Mouse (Mus musculus): ENCODE measurements around the gene Cyp2b10.
A peak's percentile ranks its signal among the peaks of the same experiment; 100 is the strongest.
"Not testable (repeated sequence)": the region's sequence is repeated elsewhere in the genome, so short reads cannot be mapped to it uniquely, and the experiment has no call there.

The Cyp2b10 gene

GRCm38 (mm10) chr7:25897411-25897810 lies at the start of gene Cyp2b10:
Cyp2b10 (plus strand) TSS chr7:25897620.
- DNase-seq, result peak; percentile 52

- peak; percentile 94 for DNase-seq
Measured at GRCm38 (mm10) chr7:25847722-25848443, 49.5 kb upstream of the Cyp2b10 start.

- DNase-seq, result no peak
Measured at GRCm38 (mm10) chr7:25848444-25848812, 49.0 kb upstream of the Cyp2b10 start.

- peak; percentile 81 for DNase-seq
Measured at GRCm38 (mm10) chr7:25855082-25855481, 42.3 kb upstream of the Cyp2b10 start.

GRCm38 (mm10) chr7:25859962-25860870 lies 37.2 kb upstream of the Cyp2b10 start:
- no peak for DNase-seq

- no peak for DNase-seq
Measured at GRCm38 (mm10) chr7:25862365-25862764, 35.1 kb upstream of the Cyp2b10 start.

- DNase-seq, result no peak
Measured at GRCm38 (mm10) chr7:25863756-25864155, 33.7 kb upstream of the Cyp2b10 start.

- DNase-seq, result no peak
Measured at GRCm38 (mm10) chr7:25864861-25865260, 32.6 kb upstream of the Cyp2b10 start.

- no peak for DNase-seq
Measured at GRCm38 (mm10) chr7:25869789-25870188, 27.6 kb upstream of the Cyp2b10 start.

GRCm38 (mm10) chr7:25872624-25873023 lies 24.8 kb upstream of the Cyp2b10 start:
- DNase-seq, result no peak

- peak; percentile 35 for DNase-seq
Measured at GRCm38 (mm10) chr7:25878735-25879134, 18.7 kb upstream of the Cyp2b10 start.

- DNase-seq, result not testable (repeated sequence)
Measured at GRCm38 (mm10) chr7:25880721-25881120, 16.7 kb upstream of the Cyp2b10 start.

GRCm38 (mm10) chr7:25884272-25884671 lies 13.1 kb upstream of the Cyp2b10 start:
- DNase-seq, result no peak

- no peak for DNase-seq
Measured at GRCm38 (mm10) chr7:25887758-25888157, 9.7 kb upstream of the Cyp2b10 start.

- no peak for DNase-seq
Measured at GRCm38 (mm10) chr7:25893159-25893558, 4.3 kb upstream of the Cyp2b10 start.

GRCm38 (mm10) chr7:25895162-25895561 lies 2.3 kb upstream of the Cyp2b10 start:
- no peak for DNase-seq

GRCm38 (mm10) chr7:25898064-25898463 lies 644 bp downstream of the Cyp2b10 start:
- no peak for DNase-seq

- DNase-seq, result peak; percentile 61
Measured at GRCm38 (mm10) chr7:25902061-25902690, 4.8 kb downstream of the Cyp2b10 start.

GRCm38 (mm10) chr7:25903156-25903555 lies 5.7 kb downstream of the Cyp2b10 start:
- no peak for DNase-seq

GRCm38 (mm10) chr7:25904066-25904465 lies 6.6 kb downstream of the Cyp2b10 start:
- DNase-seq, result peak; percentile 51

- no peak for DNase-seq
Measured at GRCm38 (mm10) chr7:25904489-25904888, 7.1 kb downstream of the Cyp2b10 start.

GRCm38 (mm10) chr7:25907380-25907779 lies 10.0 kb downstream of the Cyp2b10 start:
- DNase-seq, result peak; percentile 11

- DNase-seq, result no peak
Measured at GRCm38 (mm10) chr7:25910046-25910445, 12.6 kb downstream of the Cyp2b10 start.

Data from lung, postnatal 14 days (tissue).